In genomic region chr7:143437894-143438581, GRCm38 (mm10) we compare ENCODE assay signal across 9 mouse cellular contexts. TPM values are rescaled to one million over a fixed set of nuclear protein-coding genes. Genes with fewer than 3 reads are reported as not detected.
DNase-seq lines count a peak whose midpoint lies in the region; ATAC-seq and TF ChIP-seq lines count a peak whose summit lies in the region.
"Had no signal": no experiment of that assay in that cellular context is flagged by ENCODE, and none has a peak within 500 bp of the region (broad histone marks: within the 10 kb centered on the region; RNA-seq: fewer than 3 reads in every experiment).

No protein-coding gene starts in this region.

- no peaks in the 10 kb centered on the region for H3K4me1 ChIP-seq in lung, postnatal 0 days (ENCODE audit: insufficient read depth, low read depth, low read length)
- peaks cover 22% of the 10 kb centered on the region for H3K4me1 ChIP-seq in forebrain, embryonic 13.5 days
- peaks cover 31% of the 10 kb centered on the region for H3K4me1 ChIP-seq in neural tube, embryonic 12.5 days

- H3K27me3 ChIP-seq in lung, postnatal 0 days (replicated peaks; ENCODE audit: insufficient read depth, low read length), result 0 out of 2 replicates have a peak, but pooled peaks cover 5% of the 10 kb centered on the region
- H3K27me3 ChIP-seq in forebrain, embryonic 13.5 days, result peaks cover 93% of the 10 kb centered on the region
- H3K27me3 ChIP-seq in neural tube, embryonic 12.5 days (replicated peaks), result 0 out of 2 replicates have a peak, but pooled peaks cover 7% of the 10 kb centered on the region

- WGBS in lung, postnatal 0 days, result 2% methylated on average over 50 of the region's 63 CpGs
- WGBS in forebrain, embryonic 13.5 days, result 1% methylated on average over 52 of the region's 63 CpGs
- under 1% methylated on average over 60 of the region's 63 CpGs for WGBS in neural tube, embryonic 12.5 days

- H3K27ac ChIP-seq in lung, postnatal 0 days (ENCODE audit: low read length), result no peak overlapping the region
- peak overlapping the region; percentile 58 for H3K27ac ChIP-seq in forebrain, embryonic 13.5 days
- H3K27ac ChIP-seq in neural tube, embryonic 12.5 days, result peak overlapping the region; percentile 37; the same call in 1 of the 2 replicates

- DNase-seq in lung, postnatal 0 days (ENCODE audit: low spot score), result no peak
- DNase-seq in lung, postnatal 10 days, result no peak
- DNase-seq in kidney, postnatal 14 days, result peak; percentile 51
- DNase-seq in layer of hippocampus, postnatal 36 days, result no peak
- DNase-seq in testis, postnatal 14 days (ENCODE audit: low spot score), result no peak

- no peaks in the 10 kb centered on the region for H3K36me3 ChIP-seq in lung, postnatal 0 days (ENCODE audit: insufficient read depth, low read length)
- H3K36me3 ChIP-seq in forebrain, embryonic 13.5 days (ENCODE audit: poor library complexity, severe bottlenecking), result no peaks in the 10 kb centered on the region
- no peaks in the 10 kb centered on the region for H3K36me3 ChIP-seq in neural tube, embryonic 12.5 days

- H3K4me2 ChIP-seq in lung, postnatal 0 days (replicated peaks; ENCODE audit: low read depth, low read length), result peak overlapping the region; percentile 83
- peak overlapping the region; percentile 69 for H3K4me2 ChIP-seq in forebrain, embryonic 13.5 days
- H3K4me2 ChIP-seq in neural tube, embryonic 12.5 days (replicated peaks), result peak overlapping the region; percentile 74

- ATAC-seq in lung, postnatal 0 days, result peak; percentile 46
- peak; percentile 76 for ATAC-seq in forebrain, embryonic 13.5 days
- ATAC-seq in neural tube, embryonic 12.5 days (ENCODE audit: low FRiP score, low read depth), result peak; percentile 82
- ATAC-seq in frontal cortex, adult (ENCODE audit: low TSS enrichment), result no peak

- TF ChIP-seq EP300 in lung, postnatal 0 days (IDR thresholded peaks at IDR 0.05), result no peak

- H3K9me3 ChIP-seq in lung, postnatal 0 days (ENCODE audit: low read length), result no peaks in the 10 kb centered on the region
- no peaks in the 10 kb centered on the region for H3K9me3 ChIP-seq in forebrain, embryonic 13.5 days (replicated peaks)
- no peaks in the 10 kb centered on the region for H3K9me3 ChIP-seq in neural tube, embryonic 12.5 days

- peak overlapping the region; percentile 41 for H3K4me3 ChIP-seq in lung, postnatal 0 days (ENCODE audit: low read depth, low read length)
- peak overlapping the region; percentile 41 for H3K4me3 ChIP-seq in forebrain, embryonic 13.5 days
- peak overlapping the region; percentile 40 for H3K4me3 ChIP-seq in neural tube, embryonic 12.5 days
- H3K4me3 ChIP-seq: myocyte had no signal

- peak overlapping the region; percentile 34; the same call in 1 of the 2 replicates for H3K9ac ChIP-seq in lung, postnatal 0 days (replicated peaks; ENCODE audit: low read depth)
- peak overlapping the region; percentile 67 for H3K9ac ChIP-seq in forebrain, embryonic 13.5 days
- peak overlapping the region; percentile 71 for H3K9ac ChIP-seq in neural tube, embryonic 12.5 days

- TF ChIP-seq CTCF in lung, postnatal 0 days (IDR thresholded peaks at IDR 0.05), result no peak

RNA-seq across cellular contexts. Expression of gene Cdkn1c, which starts 22.8 kb away (rescaled TPM):
- 207 and 220 TPM in 2 replicates for polyA plus RNA-seq in lung, postnatal 0 days (2015; fragmentation: Nextera tagmentation; extraction: Ambion mirVana)
- 140 and 149 TPM in 2 replicates for polyA plus RNA-seq in forebrain, embryonic 13.5 days (2015; fragmentation: Nextera tagmentation; extraction: Ambion mirVana)
- 1,329 and 1,332 TPM in 2 replicates for polyA plus RNA-seq in neural tube, embryonic 12.5 days (2016; fragmentation: Nextera tagmentation; extraction: Ambion mirVana)
- 1 to 10 TPM; 3.6 to 6.7 TPM for total RNA-seq in layer of hippocampus, postnatal 36 days (2021)

RNA-seq across cellular contexts. Expression of gene Slc22a18, which starts 35.5 kb away (rescaled TPM):
- polyA plus RNA-seq in lung, postnatal 0 days (2015; fragmentation: Nextera tagmentation; extraction: Ambion mirVana), result 4.4 and 5.2 TPM in 2 replicates
- 0.15 and 0.45 TPM in 2 replicates for polyA plus RNA-seq in forebrain, embryonic 13.5 days (2015; fragmentation: Nextera tagmentation; extraction: Ambion mirVana)
- 0.52 and 0.85 TPM in 2 replicates for polyA plus RNA-seq in neural tube, embryonic 12.5 days (2016; fragmentation: Nextera tagmentation; extraction: Ambion mirVana)
- total RNA-seq in layer of hippocampus, postnatal 36 days (2021), result under 1 TPM; 0.28 to 0.65 TPM
